In the genomic region with DNA sequence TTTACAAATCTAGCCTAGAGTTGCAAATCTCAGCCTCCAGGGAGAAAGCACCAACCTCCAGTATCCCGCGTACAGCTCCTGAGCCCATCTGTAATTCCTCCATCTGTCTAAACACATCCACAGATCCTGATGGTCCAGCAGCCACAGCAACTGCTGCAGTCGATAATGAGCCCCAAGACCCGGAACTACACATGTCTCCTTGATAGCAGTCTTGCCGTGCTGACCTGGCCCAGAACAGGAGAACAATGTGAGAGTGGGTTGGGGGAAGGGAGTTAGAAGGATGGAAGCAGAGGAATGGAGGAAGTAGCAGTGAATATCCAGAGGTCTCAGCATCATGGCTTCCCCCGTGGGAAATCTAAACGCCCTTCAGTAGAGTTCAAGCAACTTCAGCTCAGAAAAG, we compare ENCODE assay signal across 22 mouse cellular contexts.
DNase-seq lines count a peak whose midpoint lies in the region; ATAC-seq lines count a peak whose summit lies in the region.
"Had no signal": no experiment of that assay in that cellular context is flagged by ENCODE, and none has a peak within 500 bp of the region (broad histone marks: within the 10 kb centered on the region; RNA-seq: fewer than 3 reads in every experiment).

No protein-coding gene starts in this region.

- WGBS in forebrain, embryonic 11.5 days, result 75% methylated on average over 7 of the region's 7 CpGs
- WGBS in forebrain, embryonic 15.5 days, result 65% methylated on average over 7 of the region's 7 CpGs
- WGBS in hindbrain, embryonic 10.5 days, result 57% methylated on average over 7 of the region's 7 CpGs
- 52% methylated on average over 7 of the region's 7 CpGs for WGBS in hindbrain, embryonic 16.5 days
- 54% methylated on average over 7 of the region's 7 CpGs for WGBS in embryonic facial prominence, embryonic 10.5 days
- 51% methylated on average over 7 of the region's 7 CpGs for WGBS in intestine, embryonic 16.5 days

- H3K9me3 ChIP-seq in forebrain, embryonic 11.5 days (ENCODE audit: control insufficient read depth, low read length), result no peaks in the 10 kb centered on the region
- no peaks in the 10 kb centered on the region for H3K9me3 ChIP-seq in forebrain, embryonic 15.5 days
- H3K9me3 ChIP-seq in hindbrain, embryonic 10.5 days, result no peaks in the 10 kb centered on the region
- H3K9me3 ChIP-seq in hindbrain, embryonic 16.5 days (ENCODE audit: control insufficient read depth, low read length), result no peaks in the 10 kb centered on the region
- H3K9me3 ChIP-seq in embryonic facial prominence, embryonic 10.5 days, result no peaks in the 10 kb centered on the region
- no peaks in the 10 kb centered on the region for H3K9me3 ChIP-seq in intestine, embryonic 16.5 days (ENCODE audit: control insufficient read depth, low read length)
- H3K9me3 ChIP-seq: embryonic facial prominence, embryonic 12.5 days; heart, embryonic 12.5 days; hindbrain, embryonic 15.5 days had no signal

- ATAC-seq in forebrain, embryonic 11.5 days (replicated peaks; ENCODE audit: low FRiP score), result no peak
- no peak for ATAC-seq in forebrain, embryonic 15.5 days (replicated peaks)
- no peak for ATAC-seq in hindbrain, embryonic 16.5 days
- ATAC-seq in intestine, embryonic 16.5 days, result no peak
- ATAC-seq: activated CD4-positive, CD25-positive, alpha-beta regulatory T cell, adult 4 months; forebrain, embryonic 14.5 days; inflammation-experienced regulatory T-cells, adult 6 months; Patski had no signal

- peaks cover 16% of the 10 kb centered on the region for H3K4me1 ChIP-seq in forebrain, embryonic 11.5 days (replicated peaks; ENCODE audit: control insufficient read depth, insufficient read depth, low read length)
- peaks cover 29% of the 10 kb centered on the region for H3K4me1 ChIP-seq in forebrain, embryonic 15.5 days
- peaks cover 69% of the 10 kb centered on the region for H3K4me1 ChIP-seq in hindbrain, embryonic 10.5 days (replicated peaks)
- peaks cover 12% of the 10 kb centered on the region for H3K4me1 ChIP-seq in hindbrain, embryonic 16.5 days (ENCODE audit: control insufficient read depth, insufficient read depth, low read depth, low read length)
- peaks cover 65% of the 10 kb centered on the region for H3K4me1 ChIP-seq in embryonic facial prominence, embryonic 10.5 days
- peaks cover 46% of the 10 kb centered on the region for H3K4me1 ChIP-seq in intestine, embryonic 16.5 days (ENCODE audit: control insufficient read depth, insufficient read depth, low read length)

- no peak overlapping the region for H3K4me2 ChIP-seq in forebrain, embryonic 11.5 days (ENCODE audit: low read depth, low read length, severe bottlenecking)
- H3K4me2 ChIP-seq in forebrain, embryonic 15.5 days (replicated peaks), result no peak overlapping the region
- H3K4me2 ChIP-seq in hindbrain, embryonic 16.5 days (ENCODE audit: low read length), result no peak overlapping the region
- 0 out of 2 replicates have a peak overlapping the region, but pooled peaks have one; percentile 39 for H3K4me2 ChIP-seq in intestine, embryonic 16.5 days (ENCODE audit: low read depth, low read length)
- H3K4me2 ChIP-seq: embryonic facial prominence, embryonic 12.5 days; heart, embryonic 12.5 days; hindbrain, embryonic 15.5 days had no signal

- no peak overlapping the region for H3K27ac ChIP-seq in forebrain, embryonic 11.5 days (ENCODE audit: low read depth, low read length)
- no peak overlapping the region for H3K27ac ChIP-seq in forebrain, embryonic 15.5 days (replicated peaks)
- H3K27ac ChIP-seq in hindbrain, embryonic 10.5 days, result peak overlapping the region; percentile 69
- no peak overlapping the region for H3K27ac ChIP-seq in hindbrain, embryonic 16.5 days (ENCODE audit: low read depth, low read length)
- 0 out of 2 replicates have a peak overlapping the region, but pooled peaks have one; percentile 71 for H3K27ac ChIP-seq in embryonic facial prominence, embryonic 10.5 days (replicated peaks)
- H3K27ac ChIP-seq in intestine, embryonic 16.5 days (ENCODE audit: low read length), result peak overlapping the region; percentile 95
- H3K27ac ChIP-seq: embryonic facial prominence, embryonic 12.5 days; hindbrain, embryonic 15.5 days had no signal

- no peak overlapping the region for H3K4me3 ChIP-seq in forebrain, embryonic 11.5 days (ENCODE audit: low read depth, low read length)
- H3K4me3 ChIP-seq in forebrain, embryonic 15.5 days, result no peak overlapping the region
- H3K4me3 ChIP-seq in hindbrain, embryonic 10.5 days, result no peak overlapping the region
- no peak overlapping the region for H3K4me3 ChIP-seq in hindbrain, embryonic 16.5 days (ENCODE audit: low read length)
- no peak overlapping the region for H3K4me3 ChIP-seq in embryonic facial prominence, embryonic 10.5 days
- H3K4me3 ChIP-seq in intestine, embryonic 16.5 days (ENCODE audit: low read length), result no peak overlapping the region
- H3K4me3 ChIP-seq: embryonic facial prominence, embryonic 12.5 days; heart, embryonic 12.5 days; hindbrain, embryonic 15.5 days had no signal

- H3K9ac ChIP-seq in forebrain, embryonic 11.5 days (ENCODE audit: low read length), result no peak overlapping the region
- H3K9ac ChIP-seq in forebrain, embryonic 15.5 days (replicated peaks), result no peak overlapping the region
- H3K9ac ChIP-seq in hindbrain, embryonic 16.5 days (ENCODE audit: low read depth, low read length), result no peak overlapping the region
- 0 out of 2 replicates have a peak overlapping the region, but pooled peaks have one; percentile 4 for H3K9ac ChIP-seq in intestine, embryonic 16.5 days (ENCODE audit: low read depth, low read length)
- H3K9ac ChIP-seq: embryonic facial prominence, embryonic 12.5 days; heart, embryonic 12.5 days; hindbrain, embryonic 15.5 days had no signal

- DNase-seq in forebrain, embryonic 11.5 days (ENCODE audit: low spot score), result peak; percentile 46
- DNase-seq in hindbrain, embryonic 10.5 days (ENCODE audit: low spot score), result no peak
- DNase-seq in embryonic facial prominence, embryonic 10.5 days (ENCODE audit: low spot score), result no peak
- DNase-seq in lung, adult 18-20 months, result no peak
- DNase-seq in layer of hippocampus, adult 9-10 months (ENCODE audit: low spot score), result no peak
- DNase-seq: adrenal gland, adult 2 months; adrenal gland, postnatal 25 days; cerebellum, adult 2 months; cerebellum, postnatal 14 days; embryo, embryonic 11 days; gastrocnemius, postnatal 25 days; kidney, adult 2 months had no signal

- H3K27me3 ChIP-seq in forebrain, embryonic 11.5 days (ENCODE audit: control insufficient read depth, insufficient read depth, low read length), result peaks cover 18% of the 10 kb centered on the region
- H3K27me3 ChIP-seq in forebrain, embryonic 15.5 days, result no peaks in the 10 kb centered on the region
- peaks cover 39% of the 10 kb centered on the region for H3K27me3 ChIP-seq in hindbrain, embryonic 10.5 days (ENCODE audit: insufficient read depth, poor library complexity, severe bottlenecking)
- H3K27me3 ChIP-seq in hindbrain, embryonic 16.5 days (replicated peaks; ENCODE audit: control insufficient read depth, insufficient read depth, low read length), result no peaks in the 10 kb centered on the region
- peaks cover 44% of the 10 kb centered on the region for H3K27me3 ChIP-seq in embryonic facial prominence, embryonic 10.5 days (replicated peaks; ENCODE audit: low read depth, poor library complexity, severe bottlenecking)
- H3K27me3 ChIP-seq in intestine, embryonic 16.5 days (replicated peaks; ENCODE audit: control insufficient read depth, insufficient read depth, low read length), result no peaks in the 10 kb centered on the region
- H3K27me3 ChIP-seq: embryonic facial prominence, embryonic 12.5 days; heart, embryonic 12.5 days; Patski had no signal

- no peaks in the 10 kb centered on the region for H3K36me3 ChIP-seq in forebrain, embryonic 11.5 days (ENCODE audit: control insufficient read depth, insufficient read depth, low read length)
- H3K36me3 ChIP-seq in forebrain, embryonic 15.5 days, result no peaks in the 10 kb centered on the region
- no peaks in the 10 kb centered on the region for H3K36me3 ChIP-seq in hindbrain, embryonic 10.5 days
- no peaks in the 10 kb centered on the region for H3K36me3 ChIP-seq in hindbrain, embryonic 16.5 days (ENCODE audit: control insufficient read depth, insufficient read depth, low read length)
- no peaks in the 10 kb centered on the region for H3K36me3 ChIP-seq in embryonic facial prominence, embryonic 10.5 days (replicated peaks)
- no peaks in the 10 kb centered on the region for H3K36me3 ChIP-seq in intestine, embryonic 16.5 days (ENCODE audit: control insufficient read depth, insufficient read depth, low read length)
- H3K36me3 ChIP-seq: embryonic facial prominence, embryonic 12.5 days; heart, embryonic 12.5 days; hindbrain, embryonic 15.5 days had no signal

Comparison
In these comparisons a context has a peak if more than half of its experiments do, and no peak if none do; other contexts are left out.
1. H3K27ac ChIP-seq: peak in hindbrain, embryonic 10.5 days (single experiment), embryonic facial prominence, embryonic 10.5 days (single experiment) and intestine, embryonic 16.5 days (single experiment); none in forebrain, embryonic 11.5 days (single experiment), forebrain, embryonic 15.5 days (single experiment) and hindbrain, embryonic 16.5 days (single experiment).